Mouse (Mus musculus) adrenal gland, postnatal 4 days (tissue): Measurements from ENCODE around the gene Gm16181. TPM values are rescaled to one million over a fixed set of nuclear protein-coding genes. Genes with fewer than 3 reads are reported as not detected.

Experiments
- DNase-seq, 2 experiments: peaks; one replicate each; pipeline ENCODE4 v3.0.0; 2021 to 2022; ENCODE audit warnings: low spot score in 2 of 2, mixed read lengths in 2 of 2
- total RNA-seq, 2 experiments: library from RNA; stranded (reverse); gene quantifications; 2 replicates each; pipeline ENCODE4 v1.2.3; 2021

Gm16181 gene
- total RNA-seq, 2 experiments from 2014 or later = not detected

DNA sequence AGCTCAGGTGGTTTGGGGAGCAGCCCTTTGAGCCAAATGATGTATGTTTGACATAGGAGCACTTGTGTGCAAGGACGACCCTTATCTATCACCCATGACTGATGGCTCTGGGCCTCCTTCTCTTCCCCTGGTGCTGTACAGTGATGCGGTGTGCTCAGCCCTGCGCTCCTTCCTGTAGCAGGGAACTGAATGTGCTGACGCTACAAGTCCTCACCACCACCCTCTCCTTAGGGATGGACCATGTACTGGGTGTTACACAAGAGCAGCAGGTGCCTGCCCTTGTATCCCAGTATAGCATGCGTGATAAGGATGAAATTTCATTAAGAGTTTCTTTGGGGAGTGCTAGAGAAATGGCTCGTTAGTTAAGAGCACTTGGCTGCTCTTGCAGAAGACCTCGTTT lies 26.5 kb downstream of the Gm16181 start:
- no peak for DNase-seq

DNA sequence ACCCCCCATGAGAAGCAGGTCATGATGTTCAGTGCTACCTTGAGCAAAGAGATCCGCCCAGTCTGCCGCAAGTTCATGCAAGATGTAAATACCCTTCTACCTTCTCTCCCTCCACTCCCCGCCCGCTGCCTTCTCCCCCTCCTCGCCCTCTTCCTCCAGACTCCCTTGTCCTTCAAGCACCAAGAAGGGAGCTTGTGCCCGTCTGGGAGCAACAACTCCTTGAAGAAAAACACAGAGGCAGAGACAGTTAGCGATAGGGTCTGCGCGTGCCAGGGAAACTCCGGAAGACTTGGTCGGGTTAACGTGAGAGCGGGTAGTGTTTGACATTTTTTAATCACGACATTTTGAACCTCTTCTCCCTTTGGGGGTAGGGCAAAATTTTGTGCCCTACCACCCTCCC lies 28.4 kb downstream of the Gm16181 start:
- DNase-seq = no peak

DNA sequence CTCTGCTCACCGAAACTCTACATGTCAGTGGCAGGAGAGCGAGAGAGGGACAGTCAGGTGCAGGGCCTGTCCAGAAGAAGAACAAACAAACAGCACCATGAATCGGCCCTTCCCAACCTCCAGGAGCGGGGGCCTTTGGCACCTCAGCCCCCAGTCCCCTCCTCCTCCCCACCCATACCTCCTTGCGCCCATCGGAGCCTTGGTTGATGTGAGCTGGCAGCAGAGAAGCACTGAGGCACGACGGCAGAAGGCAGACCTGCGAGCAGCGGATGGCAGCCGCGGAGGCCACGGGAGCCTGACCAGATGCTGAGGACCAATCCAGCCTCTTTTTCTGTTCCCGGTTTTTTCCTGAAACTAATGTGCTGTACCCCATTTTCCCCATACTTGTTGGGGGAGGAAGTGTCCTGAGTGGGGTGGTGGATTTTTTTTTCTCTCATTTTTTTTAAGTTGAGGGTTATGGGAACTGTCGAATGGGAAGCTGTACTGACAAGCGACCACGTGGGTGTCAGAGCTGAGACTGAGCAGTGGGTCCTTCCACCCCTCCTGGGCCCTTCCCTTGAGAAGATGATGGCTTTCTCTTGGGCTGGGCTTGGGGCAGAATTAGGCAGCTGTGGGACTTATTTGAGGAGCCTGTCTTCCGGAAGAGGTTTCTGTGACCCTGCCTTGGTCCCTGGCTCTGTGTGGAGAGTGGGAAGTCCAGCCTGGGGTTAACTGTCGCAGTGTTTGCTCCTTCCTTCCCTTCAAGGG lies 29.0 kb downstream of the Gm16181 start:
- DNase-seq = no peak

DNA sequence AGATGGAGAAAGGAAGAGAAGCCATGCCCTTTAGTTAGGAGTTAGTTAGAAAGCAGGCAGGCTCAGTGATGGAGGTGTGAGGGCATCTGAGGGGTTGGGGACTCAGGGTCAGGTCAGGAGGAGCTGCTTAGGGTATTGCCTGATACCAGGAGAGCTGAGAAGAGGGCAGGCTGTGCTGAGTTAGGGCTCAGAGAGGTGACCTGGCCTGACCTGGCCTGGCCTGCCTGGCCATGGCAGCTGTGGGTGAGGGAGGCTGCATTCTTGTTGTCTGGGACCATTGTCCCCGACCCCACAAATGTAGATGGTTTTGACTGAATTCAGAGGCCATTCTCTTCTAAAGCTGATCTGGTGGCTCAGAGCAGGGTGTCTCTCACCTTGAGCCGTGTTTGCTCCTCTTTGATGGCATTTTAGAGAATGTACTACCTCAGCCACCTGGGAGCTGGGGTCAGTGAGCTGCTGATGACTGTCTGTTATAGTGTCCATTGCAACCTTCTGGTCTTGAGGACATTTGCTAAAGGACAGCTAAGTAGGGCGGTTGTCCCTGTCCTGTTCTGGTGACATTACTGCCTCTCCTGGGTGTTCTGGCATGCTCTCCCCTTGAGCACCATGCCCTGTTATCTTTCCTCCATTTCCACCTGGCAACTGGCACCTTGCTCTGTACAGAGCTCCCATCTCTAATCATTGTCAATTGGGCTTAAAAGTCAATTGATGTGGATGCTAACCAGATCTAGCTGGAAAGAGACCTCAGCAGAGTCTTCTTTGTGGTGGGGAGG lies 29.9 kb downstream of the Gm16181 start:
- no peak for DNase-seq

DNA sequence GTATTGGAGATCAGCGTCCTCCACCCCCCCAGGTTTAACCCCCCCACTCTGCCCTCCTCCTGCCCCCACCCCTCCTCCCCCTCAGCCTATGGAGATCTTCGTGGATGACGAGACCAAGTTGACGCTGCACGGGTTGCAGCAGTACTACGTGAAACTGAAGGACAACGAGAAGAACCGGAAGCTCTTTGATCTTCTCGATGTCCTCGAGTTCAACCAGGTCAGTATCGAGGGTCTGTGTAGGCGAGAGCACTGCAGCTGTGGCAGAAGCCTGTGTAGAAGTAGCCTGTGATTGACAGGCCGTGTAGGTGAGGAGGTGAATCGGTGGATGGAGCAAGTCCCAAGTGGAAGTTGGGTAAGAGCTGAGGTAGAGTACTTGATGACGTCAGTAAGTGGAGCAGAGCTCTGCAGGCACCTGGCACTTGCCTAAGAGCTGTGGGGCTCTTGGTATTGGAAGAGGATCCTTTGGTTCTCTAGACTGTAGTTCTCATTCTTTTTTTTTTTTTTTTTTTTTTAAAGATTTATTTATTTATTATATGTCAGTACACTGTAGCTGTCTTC lies 30.6 kb downstream of the Gm16181 start:
- no peak for DNase-seq

DNA sequence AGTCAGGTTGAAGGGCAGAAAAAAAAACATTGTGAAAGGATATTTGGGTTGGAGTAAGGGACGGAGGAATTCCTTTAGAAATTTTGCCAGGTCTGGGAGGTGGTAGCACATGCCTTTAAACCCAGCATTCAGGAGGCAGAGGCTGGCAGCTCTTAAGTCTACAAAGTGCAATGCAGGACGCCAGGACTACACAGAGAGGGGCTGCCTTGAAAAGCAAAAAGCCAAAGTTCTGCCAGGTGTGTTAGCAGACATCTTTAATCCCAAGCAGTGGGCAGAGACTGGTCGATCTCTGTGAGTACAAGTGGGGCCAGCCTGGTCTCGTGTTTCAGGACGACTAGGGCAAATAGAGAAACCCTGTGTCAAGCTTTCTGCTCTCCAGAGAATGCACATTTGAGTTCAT lies 31.3 kb downstream of the Gm16181 start:
- no peak for DNase-seq

DNA sequence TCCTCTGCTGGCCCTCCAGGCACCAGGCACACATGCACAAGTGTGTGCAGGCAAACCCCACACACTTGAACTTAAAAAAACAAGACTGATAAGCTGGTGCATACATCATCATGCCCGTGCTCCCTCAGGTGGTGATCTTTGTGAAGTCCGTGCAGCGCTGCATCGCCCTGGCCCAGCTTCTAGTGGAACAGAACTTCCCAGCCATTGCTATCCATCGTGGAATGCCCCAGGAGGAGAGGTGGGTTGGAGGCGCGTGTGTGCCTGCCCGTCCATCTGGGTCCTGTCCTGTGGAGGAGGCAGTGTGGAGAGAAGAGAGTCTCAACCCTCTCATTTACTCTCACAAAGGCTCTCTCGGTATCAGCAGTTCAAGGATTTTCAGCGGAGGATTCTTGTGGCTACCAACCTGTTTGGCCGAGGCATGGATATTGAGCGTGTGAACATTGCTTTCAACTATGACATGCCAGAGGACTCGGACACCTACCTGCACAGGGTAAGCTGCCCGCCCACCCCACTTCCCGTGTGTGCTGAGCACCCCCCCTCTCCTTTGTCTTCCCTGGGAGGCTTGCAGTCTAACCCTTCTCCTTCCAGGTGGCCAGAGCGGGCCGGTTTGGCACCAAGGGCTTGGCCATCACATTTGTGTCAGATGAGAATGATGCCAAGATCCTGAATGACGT lies 32.1 kb downstream of the Gm16181 start:
- no peak for DNase-seq

DNA sequence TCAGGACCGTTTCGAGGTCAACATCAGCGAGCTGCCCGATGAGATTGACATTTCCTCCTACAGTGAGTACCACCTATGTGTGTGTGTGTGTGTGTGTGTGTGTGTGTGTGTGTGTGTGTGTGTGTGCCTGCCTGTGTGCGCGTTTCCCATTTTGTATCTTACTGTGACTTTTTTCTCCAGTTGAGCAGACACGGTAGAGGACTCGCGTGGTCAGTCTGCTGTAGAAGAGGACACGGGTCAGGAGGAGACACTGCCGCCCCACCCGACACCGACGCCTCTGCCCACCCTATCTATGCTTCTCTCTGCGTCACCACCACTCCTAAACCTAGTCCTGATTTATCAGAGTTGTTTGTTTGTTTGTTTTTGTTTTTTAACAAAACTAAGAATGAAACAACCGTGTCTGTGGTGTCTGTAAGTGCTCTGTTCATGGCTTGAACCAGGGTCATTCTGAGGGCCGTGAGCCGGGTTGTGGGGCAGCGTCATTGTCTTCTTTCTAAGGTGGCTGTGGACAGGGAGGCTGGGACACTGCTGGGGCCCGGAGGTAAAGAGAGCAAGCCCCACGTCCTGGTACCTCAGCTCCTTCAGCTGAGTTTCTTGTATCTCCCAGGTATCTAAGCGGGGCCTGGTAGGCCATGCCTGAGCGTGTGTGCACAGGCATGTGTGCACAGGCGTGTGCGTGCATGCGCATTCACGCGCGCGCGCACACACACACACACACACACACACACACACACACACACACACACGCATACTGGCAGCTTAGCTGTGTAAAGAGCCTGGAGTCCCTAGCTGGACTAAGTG lies 32.9 kb downstream of the Gm16181 start:
- no peak for DNase-seq

DNA sequence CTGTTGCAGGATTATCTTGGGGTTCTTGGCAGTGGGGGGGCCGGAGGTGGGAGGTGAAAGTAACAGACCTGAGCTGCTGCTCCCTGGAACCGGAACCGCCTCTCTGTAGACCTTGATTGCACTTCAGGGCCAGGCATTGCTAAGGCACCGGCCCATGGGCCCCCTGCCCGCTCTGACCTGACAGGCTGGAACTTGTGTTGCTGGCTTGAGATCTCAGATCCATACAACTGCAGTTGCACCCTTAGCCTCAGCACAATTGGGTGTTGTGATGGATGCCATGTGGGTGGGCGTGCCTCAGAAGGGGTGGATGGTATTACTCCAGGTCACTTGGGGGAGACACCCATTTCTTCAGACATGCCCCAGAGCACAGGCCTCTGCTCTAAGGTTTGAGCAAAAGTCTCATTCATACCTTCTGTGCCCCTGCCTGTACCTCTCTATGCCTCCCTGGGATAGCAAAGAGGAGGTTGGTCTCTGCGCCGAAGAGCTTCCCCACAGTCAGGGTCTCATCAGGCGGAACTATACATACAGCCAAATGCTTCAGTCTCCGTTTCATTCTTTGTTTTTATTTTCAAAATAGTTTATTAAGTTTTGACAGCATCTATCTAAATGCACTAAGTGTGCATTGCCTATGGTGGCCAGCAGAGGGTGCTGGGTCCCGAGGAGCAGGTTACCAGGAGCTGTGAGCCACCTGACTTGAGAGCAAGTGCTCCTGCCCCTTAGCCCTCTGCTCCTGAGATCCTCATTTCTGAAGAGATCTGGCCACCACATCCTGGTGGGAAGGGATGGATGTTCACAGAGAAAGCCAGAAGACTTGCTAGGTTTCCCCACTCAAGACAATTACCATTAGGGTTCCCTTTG lies 33.8 kb downstream of the Gm16181 start:
- no peak for DNase-seq

DNA sequence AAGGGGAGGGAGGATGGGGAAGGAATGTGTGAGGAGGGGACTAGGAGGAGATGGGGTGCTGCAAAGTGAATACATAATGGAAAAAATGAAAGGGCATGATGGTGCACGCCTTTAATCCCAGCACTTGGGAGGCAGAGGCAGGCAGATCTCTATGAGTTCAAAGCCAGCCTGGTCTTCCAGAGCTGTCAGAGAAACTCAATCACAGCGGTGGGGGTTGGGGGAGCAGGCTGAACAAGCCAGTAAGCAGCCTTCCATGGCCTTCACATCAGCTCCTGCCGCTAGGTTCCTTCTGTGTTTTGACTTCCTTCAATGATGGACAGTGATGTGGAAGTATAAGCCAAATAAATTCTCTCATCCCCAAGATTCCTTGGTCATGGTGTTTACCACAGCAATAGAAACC lies 34.7 kb downstream of the Gm16181 start:
- DNase-seq = no peak

DNA sequence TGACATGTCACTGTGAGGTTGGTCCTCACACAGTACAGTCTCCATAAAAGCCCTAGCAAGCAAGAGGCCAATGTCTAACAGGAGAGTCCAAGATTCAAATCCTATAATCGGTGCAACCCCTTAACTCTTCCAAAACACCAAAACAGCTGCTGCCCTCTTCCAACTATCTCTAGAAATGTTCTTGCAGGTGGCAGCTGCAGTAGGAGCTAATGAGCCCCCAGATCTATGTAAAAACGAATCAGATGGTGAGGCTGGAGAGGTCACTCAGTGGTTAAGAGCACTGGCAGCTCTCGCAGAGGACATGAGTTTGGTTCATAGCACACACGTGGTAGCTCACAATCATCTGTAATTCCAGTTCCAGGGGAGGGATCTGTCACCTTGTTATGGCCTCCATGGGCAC lies 35.1 kb downstream of the Gm16181 start:
- DNase-seq = no peak

DNA sequence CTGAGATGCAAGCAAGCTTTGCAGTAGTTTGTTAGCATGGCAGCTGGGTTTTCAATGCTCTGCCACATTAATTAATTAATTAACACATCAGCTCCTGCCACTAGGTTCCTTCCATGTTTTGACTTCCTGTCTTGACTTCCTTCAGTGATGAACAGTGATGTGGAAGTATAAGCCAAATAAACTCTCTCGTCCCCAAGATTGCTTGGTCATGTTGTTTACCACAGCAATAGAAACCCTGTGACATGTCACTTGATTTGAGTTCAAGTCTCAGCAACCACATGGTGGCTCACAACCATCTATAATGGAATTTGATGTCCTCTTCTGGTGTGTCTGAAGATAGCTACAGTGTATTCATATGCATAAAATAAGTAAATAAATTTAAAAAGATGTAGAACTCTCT lies 36.7 kb downstream of the Gm16181 start:
- DNase-seq = no peak

DNA sequence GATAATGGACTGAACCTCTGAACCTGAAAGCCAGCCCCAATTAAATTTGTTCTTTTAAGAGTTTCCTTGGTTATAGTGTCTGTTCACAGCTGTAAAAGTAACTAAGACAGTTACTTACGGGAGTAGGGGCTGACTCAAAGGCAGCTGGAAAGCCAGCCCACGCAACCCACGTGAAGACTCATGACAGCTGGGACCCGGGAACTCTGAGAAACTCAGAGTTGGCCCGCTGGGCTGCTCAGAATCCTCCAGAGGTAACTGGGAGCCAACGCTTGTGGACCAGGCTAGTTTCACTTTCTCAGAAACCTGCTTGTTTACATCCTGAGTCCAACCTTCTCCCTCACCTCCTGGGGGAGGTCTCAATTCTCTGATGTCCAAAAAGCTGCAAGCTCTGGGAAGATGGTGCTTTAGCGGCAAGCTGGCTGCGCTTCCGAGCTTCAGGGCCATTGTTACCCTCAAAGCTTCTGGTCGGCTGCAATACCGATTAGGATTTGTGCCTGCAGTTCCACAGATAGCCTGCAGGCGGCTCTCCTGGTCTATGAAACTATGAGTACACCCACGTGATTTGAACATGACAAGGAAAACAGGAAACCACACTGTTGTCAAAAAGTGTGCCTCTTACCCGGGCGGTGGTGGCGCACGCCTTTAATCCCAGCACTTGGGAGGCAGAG lies 37.3 kb downstream of the Gm16181 start:
- peak; percentile 79 to 91 for DNase-seq

DNA sequence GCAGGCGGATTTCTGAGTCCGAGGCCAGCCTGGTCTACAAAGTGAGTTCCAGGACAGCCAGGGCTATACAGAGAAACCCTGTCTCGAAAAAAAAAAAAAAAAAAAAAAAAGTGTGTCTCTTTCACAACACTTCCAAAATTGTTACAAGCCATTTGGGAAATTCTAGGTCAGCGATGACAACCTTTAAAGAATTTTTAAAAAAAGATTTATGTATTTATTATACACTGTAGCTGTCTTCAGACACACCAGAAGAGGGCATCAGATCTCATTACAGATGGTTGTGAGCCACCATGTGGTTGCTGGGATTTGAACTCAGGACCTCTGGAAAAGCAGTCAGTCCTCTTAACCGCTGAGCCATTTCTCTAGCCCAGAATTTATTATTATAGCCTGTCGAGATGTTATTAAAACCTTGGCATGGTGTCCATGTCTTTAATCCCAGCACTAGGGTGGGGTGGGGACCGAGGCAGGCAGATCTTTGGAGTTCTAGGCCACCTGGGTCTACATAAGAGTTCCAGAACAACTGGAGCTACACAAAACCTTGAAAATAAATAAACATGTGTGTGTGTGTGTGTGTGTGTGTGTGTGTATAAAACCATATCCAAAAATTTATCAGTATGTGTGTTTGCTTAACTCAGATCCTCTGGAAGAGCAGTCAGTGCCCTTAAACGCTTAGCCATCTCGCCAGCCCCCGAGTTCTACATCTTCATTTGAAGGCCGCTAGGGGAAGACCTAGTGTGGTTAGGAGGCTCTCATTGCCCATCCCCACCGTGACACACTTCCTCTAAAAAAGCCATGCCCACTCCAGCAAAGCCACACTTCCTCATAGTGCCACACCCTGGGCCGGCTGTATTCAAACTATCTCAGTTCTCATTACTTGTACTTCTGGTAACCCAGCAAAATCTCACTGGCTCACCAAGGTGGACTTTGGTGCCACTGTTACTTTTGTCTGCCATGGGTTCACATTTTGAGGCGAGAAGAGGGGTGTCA lies 38.2 kb downstream of the Gm16181 start:
- no peak for DNase-seq

DNA sequence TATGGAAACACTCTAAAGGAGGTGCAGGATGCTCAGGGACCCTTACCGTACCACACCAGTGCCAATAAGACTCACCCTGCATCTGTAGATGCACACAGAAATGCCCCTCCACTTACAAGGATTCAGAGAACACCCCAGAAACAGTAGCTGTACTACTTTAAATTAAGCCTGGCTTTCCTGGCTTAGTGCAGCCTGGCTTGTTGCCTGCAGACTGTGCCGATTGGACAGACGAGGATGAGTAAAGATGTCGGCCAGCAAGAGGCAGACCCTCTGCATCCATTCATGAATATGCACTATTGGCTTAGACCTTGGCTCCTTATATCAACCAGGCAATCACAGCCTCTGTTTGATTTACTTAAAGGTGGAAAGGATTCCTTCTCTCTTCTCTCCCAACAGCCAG lies 39.0 kb downstream of the Gm16181 start:
- DNase-seq = no peak

DNA sequence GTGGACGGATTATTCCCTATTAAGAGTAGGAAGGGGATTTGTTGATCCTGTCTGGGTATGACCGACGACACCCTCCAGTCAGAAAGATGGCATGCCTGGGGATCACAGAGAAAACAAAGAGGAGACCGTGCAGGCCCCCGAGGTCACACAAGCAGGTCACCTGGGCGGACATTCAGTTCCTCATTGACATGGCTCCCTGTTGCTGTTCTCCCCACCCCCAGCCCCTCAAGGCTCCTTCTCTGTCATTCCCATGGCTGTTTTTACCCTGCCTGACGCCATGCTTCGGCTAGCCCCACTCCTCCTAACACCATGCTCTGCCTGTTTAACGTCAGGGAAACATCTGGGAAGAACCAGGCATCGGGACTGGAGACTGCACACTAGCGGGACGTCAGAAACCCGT lies 41.0 kb downstream of the Gm16181 start:
- no peak for DNase-seq

DNA sequence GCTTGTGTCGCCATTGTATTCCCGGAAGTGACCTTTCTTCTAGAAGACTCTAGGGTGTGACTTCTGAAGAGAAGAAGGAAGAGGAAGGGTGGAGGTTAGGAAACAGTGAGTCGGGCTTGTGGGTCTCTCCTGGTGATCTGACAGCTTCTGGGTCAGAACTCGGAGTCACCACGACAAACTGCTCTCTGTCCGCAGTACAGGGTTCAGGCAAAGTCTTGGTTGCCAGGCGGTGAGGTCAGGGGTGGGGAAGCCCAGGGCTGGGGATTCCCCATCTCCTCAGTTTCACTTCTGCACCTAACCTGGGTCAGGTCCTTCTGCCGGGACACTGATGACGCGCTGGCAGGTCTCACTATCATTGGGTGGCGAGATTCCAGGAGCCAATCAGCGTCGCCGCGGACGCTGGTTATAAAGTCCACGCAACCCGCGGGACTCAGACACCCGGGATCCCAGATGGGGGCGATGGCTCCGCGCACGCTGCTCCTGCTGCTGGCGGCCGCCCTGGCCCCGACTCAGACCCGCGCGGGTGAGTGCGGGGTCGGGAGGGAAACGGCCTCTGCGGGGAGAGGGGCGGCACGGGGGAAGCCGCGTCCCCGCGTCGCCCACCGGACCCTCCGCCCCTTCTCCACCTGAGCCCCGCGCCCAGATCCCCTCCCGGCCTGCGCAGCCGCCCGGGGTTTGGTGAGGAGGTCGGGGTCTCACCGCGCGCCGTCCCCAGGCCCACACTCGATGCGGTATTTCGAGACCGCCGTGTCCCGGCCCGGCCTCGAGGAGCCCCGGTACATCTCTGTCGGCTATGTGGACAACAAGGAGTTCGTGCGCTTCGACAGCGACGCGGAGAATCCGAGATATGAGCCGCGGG lies 42.3 kb downstream of the Gm16181 start, which contains the start of gene H2-D1:
Gene H2-D1, plus strand, starts transcription at position 67 of the 859 bp plus-strand sequence.
- DNase-seq = peak; percentile 96
